Mouse (Mus musculus): ENCODE measurements at regions not wholly inside any gene's neighbourhood (a gene's known extent, or its start where the extent isn't known, plus 50 kb on each side); places are given as distances from the start of the nearest gene placed in this dataset.

DNA sequence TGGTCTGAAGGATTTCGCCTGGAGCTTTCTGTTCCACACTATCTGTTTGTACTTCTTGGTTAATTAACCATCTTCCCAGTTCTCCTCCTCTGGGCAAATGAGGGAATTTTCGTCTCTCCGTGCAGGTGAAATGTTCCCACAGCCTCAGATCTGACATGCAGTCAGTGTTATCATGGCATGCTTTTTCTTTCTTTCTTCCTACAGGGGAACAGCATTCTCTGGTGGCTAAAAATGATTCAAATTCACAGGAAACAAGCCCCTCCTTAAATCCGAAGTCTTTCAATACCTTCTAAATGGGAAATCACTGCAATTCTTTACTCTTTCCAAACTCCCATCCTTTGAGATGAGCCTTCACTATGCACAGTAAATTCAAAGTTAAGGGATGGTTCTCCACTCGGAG lies 429.7 kb downstream of the Sox2 start:
- TF ChIP-seq CTCF (IDR thresholded peaks at IDR 0.05; ENCODE audit: extremely low read depth, insufficient read depth, insufficient read length, insufficient replicate concordance) (no peak), POLR2A (IDR thresholded peaks at IDR 0.05; ENCODE audit: low read depth, low read length) (no peak)

Measured in spleen, adult 2 months (tissue).